Mouse (Mus musculus) brain, adult 2 months (tissue): Measurements from ENCODE around the gene Sh3gl3.

Experiments used
- DNase-seq: peaks from one replicate; pipeline ENCODE4 v3.0.0; 2011; ENCODE audit warnings: low read depth, low spot score

Gene Sh3gl3

DNA sequence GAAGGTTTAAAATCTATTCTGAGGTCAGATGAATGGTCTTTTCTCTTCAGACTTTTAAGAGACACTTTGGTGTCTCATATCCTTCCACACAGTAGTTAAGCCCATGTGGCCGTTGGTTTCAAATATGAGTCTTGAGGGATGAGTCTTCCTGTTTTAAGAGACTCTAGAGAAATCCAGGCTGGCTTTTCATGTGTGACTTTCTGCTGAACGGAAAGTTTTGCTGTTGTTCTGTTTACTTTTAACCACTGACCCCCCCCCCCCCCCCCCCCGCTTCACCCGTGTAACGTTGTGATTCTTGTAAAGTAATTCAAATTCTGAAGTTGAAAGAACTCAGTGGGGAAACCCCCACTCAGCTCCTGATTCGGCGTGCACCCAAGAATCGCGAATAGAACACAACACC is 61.8 kb downstream of the Sh3gl3 start:
- no peak for DNase-seq

DNA sequence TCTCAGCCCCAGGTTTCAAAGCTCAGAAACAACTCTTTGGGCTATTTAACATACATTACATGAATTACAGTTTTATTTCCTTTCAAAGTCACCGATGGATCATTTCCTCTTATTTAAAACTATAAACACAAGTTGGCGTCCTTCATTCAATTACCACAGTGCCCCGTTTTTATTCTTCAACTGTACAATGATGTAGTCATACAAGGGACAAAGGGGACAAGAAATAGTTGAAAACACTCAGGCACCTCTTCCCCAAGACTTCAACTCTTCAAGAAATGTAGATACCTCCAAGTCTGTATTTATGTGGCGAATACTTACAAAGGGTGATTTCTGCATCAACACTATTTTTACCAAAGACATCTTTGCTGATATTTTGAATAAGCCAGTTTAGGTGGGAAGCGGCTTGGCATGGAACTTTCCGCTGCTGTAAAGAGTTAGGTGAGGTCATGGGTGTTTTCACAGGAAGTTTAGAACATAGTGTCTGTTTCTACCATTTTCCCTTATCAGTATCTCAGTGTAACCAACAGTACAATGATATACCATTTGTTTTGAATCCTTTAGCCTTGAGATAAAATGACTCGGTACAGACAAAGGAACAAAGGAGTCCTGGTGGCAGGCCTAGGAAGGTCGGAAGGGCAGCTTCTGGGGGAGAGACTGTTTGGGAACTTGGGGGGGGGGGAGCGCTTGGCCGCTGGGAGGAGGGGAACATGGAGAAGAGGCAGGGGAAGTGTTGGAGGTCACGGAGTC is 62.7 kb downstream of the Sh3gl3 start:
- DNase-seq: no peak

DNA sequence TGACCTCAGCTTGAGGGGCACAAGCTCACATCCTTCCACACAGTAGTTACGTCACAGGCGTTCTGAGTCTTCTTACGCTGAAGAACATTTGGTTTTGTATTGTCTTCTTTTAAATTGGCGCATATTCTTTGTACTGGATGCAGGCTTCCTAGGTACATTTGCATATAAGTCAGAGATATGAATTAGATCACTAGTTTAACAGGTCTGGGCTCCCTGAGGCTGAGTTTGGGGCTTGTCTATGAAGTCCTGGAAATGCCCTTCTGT is 63.2 kb downstream of the Sh3gl3 start:
- DNase-seq: no peak

DNA sequence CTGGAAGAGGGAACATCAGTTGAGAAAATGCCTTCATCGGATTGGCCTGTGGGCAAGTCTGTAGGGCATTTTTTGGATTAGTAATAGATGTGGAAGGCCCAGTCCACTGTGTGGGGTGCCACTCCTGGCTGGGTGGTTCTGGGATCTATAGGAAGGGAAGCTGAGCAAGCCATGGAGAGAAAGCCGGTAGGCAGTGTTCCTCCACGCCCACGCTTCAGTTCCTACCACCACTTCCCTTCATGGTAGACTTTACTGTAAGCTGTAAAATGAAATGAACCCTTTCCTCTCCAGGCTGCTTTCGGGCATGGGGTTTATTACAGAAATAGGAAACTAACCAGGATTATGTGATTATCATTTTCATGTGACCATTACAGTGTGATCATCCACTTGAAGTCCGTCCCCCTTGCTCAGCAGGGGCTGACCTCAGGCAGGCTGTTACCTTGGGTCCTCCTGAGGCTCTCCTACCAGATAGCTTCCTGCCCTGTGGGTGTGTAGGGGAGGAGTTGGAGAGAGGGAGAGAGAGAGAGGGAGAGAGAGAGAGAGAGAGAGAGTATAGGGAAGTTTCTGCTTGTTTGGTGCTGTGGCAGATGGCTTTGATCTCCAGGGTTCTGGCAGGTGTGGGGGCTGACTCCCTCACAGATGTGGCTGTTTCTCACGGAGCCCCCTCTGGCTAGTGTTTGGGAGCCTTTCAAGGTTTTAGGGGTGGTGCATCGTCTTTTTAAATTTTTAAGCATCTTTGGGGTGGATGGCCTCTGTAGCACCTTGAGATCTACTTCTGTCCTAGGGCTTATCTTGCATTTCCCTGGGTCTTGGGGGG is 67.0 kb downstream of the Sh3gl3 start:
- DNase-seq: no peak

DNA sequence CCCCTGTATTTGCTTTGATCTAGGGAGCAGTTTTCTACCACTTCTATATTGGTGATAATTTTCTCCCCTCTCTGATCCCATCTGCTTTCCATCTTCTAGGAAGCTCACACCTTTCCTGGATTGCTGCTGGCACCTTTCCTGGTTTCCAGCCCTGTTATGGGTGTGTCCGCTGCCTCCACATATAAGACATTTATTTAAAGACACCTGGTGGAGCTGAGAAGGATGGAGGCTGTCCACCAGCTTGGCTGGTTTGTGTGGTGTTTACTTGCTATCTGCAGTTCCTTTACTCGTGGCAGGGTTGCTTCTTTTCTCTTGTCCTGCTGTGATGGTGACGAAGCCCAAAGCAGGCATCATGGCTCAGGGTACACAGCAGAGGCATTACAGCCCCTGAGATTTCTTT is 71.1 kb downstream of the Sh3gl3 start:
- peak; percentile 58 for DNase-seq

DNA sequence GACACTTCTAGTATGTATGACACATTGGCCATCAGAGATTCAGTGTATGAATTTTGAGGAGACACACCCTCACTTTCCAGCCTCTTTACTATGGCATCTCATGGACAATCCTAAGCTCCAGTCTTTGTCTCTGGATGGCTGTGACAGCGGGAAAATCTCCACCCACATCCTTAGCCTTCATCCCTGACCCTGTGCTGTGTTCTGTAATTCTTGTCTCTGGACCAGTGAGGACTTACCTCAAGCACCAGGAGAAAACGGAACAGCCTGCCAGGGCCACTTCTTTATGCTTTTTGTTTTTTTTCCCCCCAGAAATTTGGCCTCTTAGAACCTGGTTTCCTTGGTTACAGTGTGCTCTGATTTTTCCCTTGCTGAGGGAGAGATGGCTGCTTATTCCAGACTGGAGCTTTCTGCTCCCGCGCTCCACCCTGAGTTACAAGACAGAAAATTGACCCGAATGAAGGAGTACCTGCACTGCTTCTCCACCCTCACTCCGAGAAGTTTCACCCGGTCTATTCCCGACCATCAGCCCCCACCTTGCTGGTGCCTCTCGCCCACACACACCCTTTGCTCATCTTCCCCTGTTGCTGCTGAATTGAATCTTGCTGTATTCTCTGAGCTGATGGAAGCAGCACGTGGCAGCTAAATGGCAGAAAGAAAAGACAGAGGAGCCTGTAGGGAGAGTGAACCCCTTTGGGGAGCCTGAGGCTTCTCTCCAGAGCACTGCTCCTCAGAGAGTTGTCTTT is 75.5 kb downstream of the Sh3gl3 start:
- DNase-seq: peak; percentile 82

DNA sequence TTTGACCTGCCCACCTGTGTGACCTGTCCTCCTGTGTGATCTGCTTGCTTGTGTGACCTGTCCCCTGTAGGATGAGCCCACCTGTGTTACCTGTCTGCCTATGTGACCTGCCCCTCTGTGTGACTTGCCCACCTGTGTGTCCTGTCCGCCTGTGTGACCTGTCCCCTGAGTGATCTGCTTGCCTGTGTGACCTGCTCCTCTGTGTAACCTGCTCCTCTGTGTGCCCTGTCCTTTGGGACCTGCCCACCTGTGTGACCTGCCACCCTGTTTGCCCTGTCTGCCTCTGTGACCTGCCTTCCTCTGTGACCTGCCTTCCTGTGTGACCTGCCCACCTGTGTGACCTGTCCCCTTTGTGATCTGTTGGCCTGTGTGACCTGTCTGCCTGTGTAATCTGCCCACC is 79.7 kb downstream of the Sh3gl3 start:
- DNase-seq: no peak

DNA sequence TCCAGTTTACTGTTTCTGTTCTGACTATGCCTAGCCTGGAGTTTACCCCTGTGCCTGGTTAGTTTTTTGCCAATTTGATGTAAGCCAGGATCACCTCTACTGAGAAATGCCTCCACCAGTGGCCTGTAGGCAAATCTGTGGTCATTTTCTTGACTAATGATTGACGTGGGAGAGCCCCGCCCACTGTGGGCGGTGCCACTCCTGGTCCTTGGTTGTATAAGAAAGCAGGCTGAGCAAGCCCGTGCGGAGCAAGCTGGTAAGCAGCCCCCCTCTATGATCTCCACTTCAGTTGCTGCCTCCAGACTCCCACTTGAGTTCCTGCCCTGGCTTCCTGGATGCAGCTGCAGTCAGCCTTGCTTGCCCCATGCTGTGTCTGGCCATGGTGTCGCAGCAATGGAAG is 83.3 kb downstream of the Sh3gl3 start:
- no peak for DNase-seq

DNA sequence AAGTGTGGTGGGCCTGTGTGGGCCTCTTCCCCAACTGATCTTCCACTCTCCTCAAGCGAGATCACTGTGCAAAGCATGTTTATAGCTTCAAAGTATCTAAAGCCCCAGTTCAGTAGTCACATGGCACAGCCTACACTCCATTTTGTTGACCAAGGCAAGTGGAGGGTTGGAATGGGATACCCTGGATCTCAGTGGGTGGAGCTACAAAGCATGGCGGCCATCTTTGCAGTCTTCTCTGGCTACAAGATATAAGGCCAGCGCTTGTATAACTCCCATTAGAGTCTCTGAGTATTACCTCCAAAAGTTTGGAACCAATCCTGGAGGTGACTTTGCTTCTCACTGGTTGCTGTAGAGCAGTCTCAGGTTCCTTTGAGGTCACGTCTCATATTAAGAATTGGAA is 83.9 kb downstream of the Sh3gl3 start:
- DNase-seq: no peak

DNA sequence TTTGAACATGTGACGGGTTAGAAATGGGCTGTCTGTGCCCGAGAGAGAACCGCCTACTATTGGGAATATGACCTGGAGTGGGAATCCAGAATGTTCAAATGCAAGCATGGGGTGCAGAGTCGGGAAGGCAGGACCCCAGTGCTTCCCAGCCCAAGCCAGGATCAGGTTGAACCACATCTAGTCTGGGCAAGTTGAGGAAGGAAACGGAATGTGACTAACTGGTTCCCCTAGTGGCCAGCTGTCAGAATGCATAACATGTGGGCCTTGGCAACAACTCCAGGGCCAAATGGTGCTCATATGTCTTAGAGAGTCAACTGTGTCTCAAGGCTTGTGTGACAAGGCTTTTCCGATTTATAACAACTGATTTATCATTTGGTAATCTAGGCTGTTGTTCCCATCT is 86.6 kb downstream of the Sh3gl3 start:
- peak; percentile 74 for DNase-seq

DNA sequence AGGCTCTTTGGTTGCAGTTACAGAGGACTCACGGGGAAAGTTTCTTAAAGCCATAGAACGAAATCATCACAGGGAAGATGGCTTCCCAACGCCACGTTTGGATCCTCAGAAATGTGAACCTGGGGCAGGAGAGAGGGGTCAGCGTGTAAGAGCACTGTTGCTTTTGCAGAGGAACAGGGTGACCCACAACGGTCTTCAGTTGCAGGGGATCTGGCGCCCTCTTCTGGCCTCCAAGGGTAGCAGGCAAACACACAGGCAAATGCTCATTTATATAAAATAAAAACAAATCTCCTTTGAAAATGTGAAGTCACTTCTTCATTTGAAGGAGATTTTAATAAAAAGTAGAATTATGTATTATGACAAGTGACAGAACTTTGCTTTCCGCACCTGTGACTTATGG is 89.5 kb downstream of the Sh3gl3 start:
- DNase-seq: peak; percentile 81

DNA sequence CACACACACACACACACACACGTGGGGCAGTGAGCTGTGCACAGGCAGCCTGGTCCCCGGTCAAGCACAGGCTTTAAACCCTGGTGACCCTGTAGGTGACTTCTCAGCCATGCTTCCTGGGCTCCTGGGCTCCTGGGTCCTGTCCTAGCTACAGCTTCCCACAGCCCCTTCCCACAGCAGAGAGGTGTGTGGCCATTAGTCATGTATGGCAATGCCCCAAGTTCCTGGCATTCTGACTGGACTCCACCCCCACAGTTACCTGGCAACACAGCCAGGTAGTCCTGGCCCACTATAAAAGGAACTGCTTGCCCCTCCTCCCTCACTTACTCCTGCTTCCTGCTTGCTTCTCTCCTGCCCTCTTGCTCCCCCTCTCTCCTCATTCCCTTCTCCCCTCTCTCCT is 90.5 kb downstream of the Sh3gl3 start:
- DNase-seq: no peak

DNA sequence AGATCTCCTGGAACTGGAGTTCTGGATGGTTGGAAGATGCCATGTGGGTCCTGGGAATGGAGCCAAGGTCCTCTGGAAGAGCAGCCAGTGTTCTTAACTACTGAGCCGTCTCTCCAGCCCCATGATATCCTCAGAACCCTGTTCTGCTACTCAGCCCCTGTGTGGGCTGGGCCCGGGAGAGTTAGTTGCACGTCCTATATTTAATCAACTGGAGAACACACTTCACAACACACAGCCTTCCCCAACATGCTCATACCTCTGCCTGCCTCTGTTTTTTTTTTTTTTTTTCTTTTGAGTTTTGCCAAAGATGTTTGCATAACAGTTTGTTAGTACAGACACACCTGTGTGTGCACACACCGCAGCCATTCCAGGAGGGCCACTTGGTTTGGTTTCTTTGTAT is 91.7 kb downstream of the Sh3gl3 start:
- DNase-seq: no peak

DNA sequence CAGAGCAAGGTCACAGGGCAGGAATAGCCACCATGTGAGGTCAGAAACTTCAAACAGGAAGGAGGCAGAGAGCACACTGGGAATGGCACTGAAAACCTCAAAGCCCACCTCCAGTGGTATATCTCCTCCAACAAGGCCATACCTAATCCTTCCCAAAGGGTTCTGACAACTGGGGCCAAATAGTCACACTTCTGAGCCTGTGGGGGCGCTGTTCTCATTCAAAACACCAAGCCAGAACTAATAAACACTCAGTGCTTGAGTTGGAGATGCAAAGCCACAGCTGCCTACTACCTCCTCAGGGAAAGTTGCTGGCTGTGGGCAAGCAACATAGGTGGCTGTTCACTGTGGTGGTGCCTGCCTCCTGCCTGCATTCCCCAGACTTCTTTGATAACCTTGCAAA is 96.3 kb downstream of the Sh3gl3 start:
- DNase-seq: no peak

DNA sequence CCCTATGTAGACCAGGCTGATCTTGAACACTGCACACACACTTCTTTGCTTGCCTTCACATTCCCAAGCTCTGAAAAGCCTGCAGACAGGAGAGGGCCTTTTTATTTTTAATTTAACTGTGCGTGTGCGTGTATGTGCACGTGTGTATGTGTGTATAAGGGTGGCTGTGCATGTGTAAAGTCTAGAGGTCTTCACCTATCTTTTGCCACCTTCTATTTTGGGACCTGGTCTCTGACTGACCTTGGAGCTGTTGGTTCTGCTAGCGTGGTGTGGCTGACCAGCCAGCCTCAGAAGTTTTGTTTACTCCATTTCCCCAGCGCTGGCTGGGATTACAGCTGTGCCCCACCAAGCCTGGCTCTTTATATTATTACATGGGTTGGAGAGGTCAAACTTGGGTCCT is 98.1 kb downstream of the Sh3gl3 start:
- no peak for DNase-seq

DNA sequence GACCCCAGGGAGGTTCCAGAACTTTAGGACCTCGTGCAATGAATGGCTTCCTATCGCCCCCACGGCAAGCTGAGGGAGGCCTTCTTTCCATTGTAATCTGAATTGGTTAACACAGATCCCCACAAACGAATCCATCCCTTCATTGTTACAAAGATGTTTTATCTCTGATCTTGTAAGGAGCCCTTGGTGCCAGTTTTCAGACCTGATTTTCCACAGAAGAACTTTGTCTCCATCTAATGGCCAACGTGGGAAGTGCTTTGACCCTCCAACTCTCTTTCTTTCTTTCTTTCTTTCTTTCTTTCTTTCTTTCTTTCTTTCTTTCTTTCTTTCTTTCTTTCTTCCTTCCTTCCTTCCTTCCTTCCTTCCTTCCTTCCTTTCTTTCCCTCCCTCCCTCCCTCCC is 99.2 kb downstream of the Sh3gl3 start:
- DNase-seq: peak; percentile 74

DNA sequence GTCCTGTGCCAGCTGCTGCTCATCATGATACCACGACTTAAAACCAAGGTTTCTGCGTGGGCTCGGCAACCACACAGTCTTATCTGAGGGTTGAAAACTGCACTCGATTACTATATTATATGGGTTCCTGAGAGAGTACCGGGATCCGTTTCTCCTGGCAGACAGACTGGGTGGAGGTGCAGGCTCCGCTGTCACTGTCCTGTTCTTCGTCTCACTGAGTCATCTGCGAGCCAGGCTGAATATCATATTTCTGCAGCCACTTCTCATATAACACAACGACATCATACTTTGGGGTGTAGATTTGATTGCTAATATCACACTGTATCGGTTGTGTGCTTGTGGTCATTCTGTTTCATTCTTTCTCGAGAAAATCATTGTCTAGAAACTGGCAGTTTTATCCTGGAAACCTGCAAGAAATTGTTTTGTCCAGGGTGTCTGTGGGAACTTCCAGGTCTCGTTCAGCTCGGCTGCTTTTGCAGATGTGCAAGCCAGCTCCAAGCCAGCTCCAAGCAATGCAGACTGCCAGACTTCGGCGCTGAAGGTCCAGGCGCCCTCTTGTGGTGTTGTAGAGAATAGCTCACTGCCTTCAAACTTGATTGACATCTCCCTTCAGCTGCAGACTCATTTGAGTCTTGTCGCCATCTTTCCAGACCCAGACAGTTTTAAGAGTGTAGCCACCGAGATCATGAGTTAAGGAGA is 100.5 kb downstream of the Sh3gl3 start:
- DNase-seq: peak; percentile 78

DNA sequence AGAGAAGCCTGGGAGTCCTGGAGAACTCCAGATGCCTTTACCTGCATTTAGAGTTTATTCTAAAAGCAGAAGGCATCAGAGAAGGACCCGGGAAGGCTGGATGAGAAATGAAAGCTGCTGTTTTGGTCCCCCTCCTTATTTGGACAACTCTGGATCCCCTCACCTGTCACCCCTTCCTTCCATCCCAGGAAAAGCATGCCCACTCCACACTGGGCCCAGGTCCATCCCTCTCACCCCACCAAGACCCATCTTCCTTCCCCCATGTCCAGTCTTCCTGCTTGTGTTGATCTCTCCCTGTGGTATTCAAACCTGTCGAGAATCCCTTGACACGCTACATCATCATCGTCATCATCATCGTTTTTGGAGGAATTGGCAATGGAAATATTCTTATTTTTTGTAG is 101.3 kb downstream of the Sh3gl3 start:
- DNase-seq: no peak

DNA sequence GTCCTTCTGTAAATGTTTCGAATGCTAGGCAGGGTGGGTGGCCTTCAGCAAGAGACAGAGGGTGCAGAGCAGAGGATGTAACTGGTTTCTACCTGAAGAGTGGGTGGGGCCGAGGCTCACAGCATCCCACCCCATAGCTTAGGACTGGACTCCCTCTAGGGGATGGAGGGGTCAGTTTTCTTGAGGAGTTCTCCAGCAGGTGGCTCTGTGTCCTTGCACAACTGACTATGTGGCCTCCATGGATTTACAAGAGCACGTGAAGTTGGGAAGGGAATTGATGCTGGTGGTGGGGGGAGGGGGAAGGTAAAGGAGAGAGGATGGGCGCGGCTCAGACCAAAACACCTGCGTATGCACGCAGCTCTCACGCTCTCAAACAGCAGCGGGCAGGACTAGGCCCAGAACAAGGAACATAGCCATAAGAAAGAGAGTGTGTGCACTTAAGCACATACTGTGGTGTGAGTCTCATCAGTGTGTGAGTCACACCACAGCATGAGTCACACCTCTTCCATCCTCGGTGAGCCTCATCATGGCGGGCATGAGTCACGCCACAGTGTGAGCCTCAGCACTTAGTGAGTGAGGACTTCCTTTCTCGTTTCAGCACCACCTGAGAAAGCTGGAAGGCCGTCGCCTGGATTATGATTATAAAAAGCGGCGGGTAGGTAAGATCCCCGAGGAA is 102.0 kb downstream of the Sh3gl3 start:
- DNase-seq: peak; percentile 91

DNA sequence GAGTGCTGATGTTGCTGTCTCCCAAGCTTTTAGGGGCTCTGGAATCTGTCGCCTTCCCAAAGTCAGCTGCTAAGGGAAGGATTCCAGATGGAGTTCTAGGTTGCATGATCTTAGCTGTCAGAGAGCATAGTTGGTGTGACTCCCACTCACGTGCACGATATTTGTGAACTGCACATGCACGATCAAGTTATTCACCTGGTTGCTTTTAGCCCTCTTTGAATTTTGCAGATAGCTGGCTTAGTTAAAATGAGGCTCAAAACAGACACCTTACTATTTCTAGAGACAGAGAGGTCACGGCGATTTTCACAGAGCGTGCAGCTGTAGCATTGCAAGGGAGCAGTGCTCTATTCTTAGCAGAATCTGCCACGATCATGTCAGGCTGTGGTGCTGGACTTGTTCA is 108.4 kb downstream of the Sh3gl3 start:
- DNase-seq: peak; percentile 52

DNA sequence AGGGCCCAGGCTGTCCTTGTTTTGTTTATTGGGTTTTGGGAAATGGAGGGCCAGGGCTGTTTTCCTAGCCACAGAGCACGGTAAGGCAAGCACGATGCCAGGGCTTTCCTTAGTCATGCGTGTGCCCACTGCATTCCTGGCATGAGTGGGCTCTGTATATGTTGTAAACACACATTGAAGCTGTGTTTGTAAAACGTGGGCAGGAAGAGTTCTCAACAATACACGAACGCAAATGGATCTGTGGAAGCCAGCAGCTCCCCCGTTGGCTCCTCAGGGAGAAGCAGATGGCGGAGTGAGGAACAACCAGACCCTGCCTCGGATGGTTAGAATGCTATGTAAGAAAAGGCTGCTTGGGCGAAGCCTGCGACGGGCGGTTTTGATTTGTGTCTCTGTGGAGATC is 108.8 kb downstream of the Sh3gl3 start:
- DNase-seq: peak; percentile 86

DNA sequence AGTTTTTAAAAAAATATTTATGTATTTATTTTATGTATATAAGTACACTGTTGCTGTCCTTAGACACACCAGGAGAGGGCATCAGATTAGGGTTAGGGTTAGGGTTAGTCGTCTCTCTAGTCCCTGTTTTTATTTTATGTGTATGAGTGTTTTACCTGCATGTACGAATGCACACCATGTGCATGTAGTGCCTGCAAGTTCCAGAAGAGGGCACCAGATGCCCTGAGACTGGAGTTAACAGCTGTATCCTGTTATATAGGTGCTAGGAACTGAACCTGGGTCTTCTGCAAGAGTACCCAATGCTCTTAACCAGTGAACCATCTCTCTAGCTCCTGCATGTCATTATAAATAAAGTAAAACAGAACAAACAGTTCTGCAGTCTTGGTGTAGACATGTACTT is 113.6 kb downstream of the Sh3gl3 start:
- DNase-seq: no peak
